Mouse (Mus musculus): ENCODE measurements at regions not wholly inside any gene's neighbourhood (a gene's known extent, or its start where the extent isn't known, plus 50 kb on each side); places are given as distances from the start of the nearest gene placed in this dataset.
A peak's percentile ranks its signal among the peaks of the same experiment; 100 is the strongest.

GRCm38 (mm10) chr13:28795274-28795673, 158.2 kb downstream of the Sox4 start:
- DNase-seq (ENCODE audit: low spot score in 2 of 2): no peak

- no peak for DNase-seq (ENCODE audit: low spot score in 2 of 2)
Observed at GRCm38 (mm10) chr13:28794547-28794946, 159.0 kb downstream of the Sox4 start.

- DNase-seq (ENCODE audit: low spot score in 2 of 2): no peak
Observed at GRCm38 (mm10) chr13:28793166-28793935, 160.2 kb downstream of the Sox4 start.

GRCm38 (mm10) chr13:28792461-28793165, 160.9 kb downstream of the Sox4 start:
- no peak for DNase-seq (ENCODE audit: low spot score in 2 of 2)

DNA sequence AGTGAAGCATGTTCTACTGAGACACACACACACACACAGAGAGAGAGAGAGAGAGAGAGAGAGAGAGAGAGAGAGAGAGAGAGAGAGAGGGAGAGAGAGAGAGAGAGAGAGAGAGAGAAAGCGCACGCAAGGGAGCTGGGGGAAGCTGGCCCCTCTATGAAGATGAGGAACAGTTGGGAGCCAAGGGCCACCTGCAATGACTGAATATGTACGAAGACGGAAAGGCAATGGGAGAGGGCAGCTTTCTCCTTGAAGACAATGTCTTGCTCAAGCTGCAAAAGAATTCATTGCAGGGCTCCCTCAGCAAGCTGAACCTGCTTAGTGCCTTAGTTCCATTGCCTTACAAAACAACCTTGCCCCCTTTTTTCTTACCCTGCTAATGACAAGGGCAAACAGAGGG, 163.1 kb downstream of the Sox4 start:
- DNase-seq (ENCODE audit: low spot score in 2 of 2): no peak

DNA sequence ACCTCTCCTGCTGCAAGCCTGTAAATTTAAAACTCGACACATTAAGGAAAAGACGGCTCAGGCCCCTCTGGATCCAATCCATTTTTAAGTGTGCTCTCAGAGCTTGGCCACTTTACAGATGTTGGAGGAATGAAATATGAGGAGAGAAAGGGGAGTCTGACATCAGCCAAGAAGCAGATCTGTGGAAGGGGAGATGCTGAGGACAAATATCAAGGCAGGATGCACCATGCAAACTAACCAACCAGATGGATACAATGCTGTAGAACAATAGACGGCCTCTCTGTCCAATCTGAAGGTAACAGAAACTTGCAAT, 166.2 kb downstream of the Sox4 start:
- DNase-seq (ENCODE audit: low spot score in 2 of 2): no peak

- DNase-seq (ENCODE audit: low spot score in 2 of 2): no peak
Observed at GRCm38 (mm10) chr13:28786629-28787330, 166.7 kb downstream of the Sox4 start.

DNA sequence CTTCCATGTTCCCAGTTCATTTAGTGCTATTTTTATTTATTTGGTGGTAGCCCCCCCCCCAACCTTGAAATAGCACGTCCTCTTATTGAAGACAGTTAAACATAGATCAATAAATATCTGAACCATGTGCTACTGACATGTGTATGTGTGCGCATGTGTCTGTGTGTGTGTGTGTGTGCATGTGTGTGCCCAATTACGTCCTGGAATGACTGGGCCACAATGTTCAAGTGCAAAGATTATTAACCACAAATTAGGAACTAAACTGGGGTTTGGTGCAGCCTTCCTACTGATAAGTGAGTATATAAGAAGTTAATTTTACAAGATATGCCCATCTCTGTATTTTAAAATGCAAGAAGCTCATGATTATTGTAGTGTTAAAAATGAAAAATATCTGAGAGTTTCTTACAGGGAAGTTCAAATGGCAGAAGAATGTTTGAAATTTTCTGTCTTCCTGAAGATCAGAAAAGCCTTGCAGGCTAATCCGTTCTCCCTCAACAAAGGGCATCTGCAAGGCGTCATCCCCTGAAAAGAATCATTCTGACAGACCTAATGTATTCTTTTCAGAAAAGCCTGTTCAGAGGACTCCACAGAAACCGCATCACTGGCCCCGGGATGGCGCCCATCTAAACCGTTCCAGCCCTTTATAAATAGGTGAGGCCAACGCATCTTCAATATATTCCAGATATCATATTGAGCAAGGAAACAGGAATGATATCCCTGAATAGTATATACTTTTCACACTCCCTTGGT, 170.8 kb downstream of the Sox4 start:
- no peak for DNase-seq (ENCODE audit: low spot score in 2 of 2)

- DNase-seq (ENCODE audit: low spot score in 2 of 2): no peak
Observed at GRCm38 (mm10) chr13:28782081-28782480, 171.4 kb downstream of the Sox4 start.

DNA sequence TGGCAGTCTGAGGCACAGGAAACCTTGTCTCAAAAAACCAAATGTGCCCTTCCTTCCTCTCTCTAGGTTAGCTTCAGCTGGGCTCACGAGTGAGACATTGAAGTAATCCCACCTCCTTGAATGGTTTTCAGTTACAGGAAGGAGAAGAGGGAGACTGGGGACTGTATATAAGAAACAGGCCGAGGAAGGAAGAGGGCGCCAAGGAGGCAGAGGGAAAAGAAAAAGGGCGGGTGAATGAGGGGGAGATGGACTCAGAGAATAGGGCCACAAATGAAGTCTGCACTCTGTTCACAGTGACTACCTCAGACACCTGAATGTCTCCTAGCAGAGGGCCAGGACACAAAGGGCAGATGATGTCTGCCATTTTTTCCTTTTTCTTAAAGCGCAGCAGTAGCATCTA, 171.9 kb downstream of the Sox4 start:
- DNase-seq (ENCODE audit: low spot score in 2 of 2): no peak

DNA sequence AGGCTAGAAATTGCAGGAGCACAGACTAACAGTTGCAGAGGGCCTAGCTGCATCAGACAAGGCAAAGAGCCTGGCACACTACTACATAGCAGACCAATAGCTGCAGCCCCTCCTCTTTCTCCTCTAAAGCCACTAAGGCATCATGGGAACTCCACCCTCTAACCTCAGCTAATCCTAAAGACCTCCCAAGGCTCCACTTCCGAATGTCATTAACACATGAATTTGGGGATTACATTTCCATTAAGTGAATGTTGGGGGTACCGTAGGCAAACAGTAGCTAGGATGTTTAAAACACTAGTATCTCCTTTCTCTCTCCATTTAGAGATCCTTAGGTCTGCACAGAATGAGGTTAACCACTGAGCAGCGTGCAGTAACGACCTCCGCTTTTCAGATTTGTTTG, 173.1 kb downstream of the Sox4 start:
- DNase-seq (ENCODE audit: low spot score in 2 of 2): no peak

GRCm38 (mm10) chr13:28775142-28775815, 178.2 kb downstream of the Sox4 start:
- DNase-seq (ENCODE audit: low spot score in 2 of 2): no peak

- DNase-seq (ENCODE audit: low spot score in 2 of 2): no peak
Observed at GRCm38 (mm10) chr13:28774649-28775048, 178.9 kb downstream of the Sox4 start.

- no peak for DNase-seq (ENCODE audit: low spot score in 2 of 2)
Observed at GRCm38 (mm10) chr13:28773466-28773865, 180.0 kb downstream of the Sox4 start.

DNA sequence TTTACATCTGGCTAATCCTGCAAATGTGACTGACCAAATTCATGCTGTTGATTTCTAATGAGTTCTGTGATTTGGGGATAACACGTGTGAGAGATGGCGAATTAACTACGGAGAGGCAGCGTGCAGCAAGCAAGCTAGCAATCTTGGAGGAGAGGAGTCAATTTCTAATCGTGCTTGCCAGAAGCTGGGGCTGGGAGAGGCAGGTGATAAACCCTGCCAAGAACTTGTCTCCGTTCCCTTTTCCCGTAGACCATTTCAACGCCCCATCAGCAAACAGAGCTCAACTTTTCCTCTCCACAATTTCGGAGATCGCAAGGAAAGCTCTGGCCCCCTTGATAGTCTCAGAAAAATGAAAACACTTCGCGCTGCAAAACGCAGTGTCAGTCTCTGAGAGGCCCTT, 183.0 kb downstream of the Sox4 start:
- peak in 1 of 2 experiments; percentile 22 for DNase-seq (ENCODE audit: low spot score in 2 of 2)

GRCm38 (mm10) chr13:28770018-28770417, 183.5 kb downstream of the Sox4 start:
- no peak for DNase-seq (ENCODE audit: low spot score in 2 of 2)

DNA sequence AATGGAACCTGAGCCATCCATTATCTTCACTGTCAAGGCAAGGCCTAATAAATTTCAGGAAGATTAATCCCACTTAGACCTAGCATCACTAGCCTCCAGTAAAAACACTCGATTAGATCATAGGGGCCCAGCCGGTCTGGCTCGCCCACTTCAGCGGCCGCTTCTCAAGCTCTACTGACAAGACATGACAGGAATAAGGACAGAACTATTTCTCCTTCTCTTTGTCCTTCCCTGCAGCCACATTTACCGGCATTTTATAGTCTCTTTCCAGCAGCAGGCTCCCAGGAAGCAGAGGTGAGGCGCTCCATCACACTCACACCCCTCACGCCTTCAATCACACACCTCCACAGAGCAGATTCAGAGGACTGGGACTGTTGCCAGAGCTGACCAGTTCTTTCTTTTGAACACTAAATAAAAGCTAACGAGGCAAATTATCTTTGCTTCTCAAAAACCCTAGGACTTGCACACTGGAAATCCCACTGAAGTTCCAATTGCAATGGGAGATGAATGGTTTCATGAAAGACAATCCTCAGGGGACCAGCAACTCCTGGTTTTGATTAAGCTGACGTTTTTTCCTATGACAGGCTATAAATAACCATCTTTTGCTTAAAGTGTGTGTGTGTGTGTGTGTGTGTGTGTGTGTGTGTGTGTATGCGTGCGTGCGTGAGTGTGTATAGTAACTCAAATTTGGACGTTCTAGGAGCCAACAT, 184.6 kb downstream of the Sox4 start:
- DNase-seq (ENCODE audit: low spot score in 2 of 2): no peak

DNA sequence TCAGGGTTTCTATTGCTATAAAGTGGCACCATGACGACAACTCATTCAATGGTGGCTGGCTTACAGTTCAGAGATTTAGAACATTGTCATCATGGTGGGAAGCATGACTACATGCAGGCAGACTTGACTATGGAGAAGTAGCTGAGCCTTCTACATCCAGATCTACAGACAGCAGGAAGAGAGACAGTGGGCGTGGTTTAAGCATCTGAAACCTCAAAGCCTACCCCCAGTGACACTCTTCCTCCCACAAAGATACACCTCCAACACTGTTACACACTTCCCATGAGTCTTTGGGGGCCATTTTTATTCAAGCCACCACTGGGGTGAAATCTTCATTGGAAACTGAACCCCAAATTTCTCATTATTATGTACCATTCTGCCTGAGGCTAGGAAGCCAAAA, 191.0 kb downstream of the Sox4 start:
- DNase-seq (ENCODE audit: low spot score in 2 of 2): no peak

DNA sequence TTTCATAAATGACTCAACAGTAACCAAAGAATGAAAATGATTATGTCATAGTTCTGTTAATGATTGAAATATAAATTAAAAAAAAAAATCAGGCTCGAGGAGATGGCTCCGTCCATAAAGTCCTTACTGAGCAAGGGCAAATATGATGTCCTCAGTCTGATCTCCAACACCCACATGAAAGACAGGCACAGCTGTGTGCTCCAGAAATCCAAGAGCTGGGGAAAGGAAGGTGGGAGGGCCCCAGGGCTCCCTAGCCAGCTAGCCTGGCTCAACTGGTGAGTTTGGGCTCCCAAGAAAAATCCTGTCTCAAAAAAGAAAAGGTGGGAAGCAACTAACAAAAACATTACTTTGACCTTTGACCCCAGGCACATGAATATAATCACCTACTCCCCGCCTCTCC, 194.5 kb downstream of the Sox4 start:
- no peak for DNase-seq (ENCODE audit: low spot score in 2 of 2)

- peak; percentile 46 to 77 for DNase-seq (ENCODE audit: low spot score in 2 of 2)
Observed at GRCm38 (mm10) chr13:28757846-28758522, 195.5 kb downstream of the Sox4 start.

All from urinary bladder, postnatal 36 days (tissue).